Mouse (Mus musculus) thymus, postnatal 4 days (tissue): ENCODE results near the gene Cytip.

Source experiments
- DNase-seq: peaks from one replicate; pipeline ENCODE4 v3.0.0; 2021

Gene Cytip

DNA sequence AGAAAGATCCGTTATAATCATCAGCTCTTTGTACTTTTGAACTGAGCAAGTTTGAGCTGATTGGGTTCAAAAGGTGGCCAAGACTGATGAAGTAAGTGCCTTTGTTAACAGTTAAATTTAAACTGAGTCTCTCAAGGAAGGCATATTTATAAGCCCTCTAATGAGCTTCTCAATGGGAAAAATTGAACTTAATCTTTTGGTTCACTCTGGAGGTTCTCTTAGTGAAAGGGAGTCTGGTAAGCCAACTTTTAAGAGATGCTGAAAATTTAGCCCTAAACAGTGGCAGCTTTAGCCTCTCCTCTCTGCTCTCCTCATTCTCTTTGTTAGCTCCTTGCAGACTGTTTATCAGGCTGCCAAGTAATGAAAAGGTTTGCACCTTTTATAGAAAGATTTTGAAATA, 100.5 kb downstream of the Cytip start:
- DNase-seq, result no peak

GRCm38 (mm10) chr2:58086420-58086819, 108.9 kb downstream of the Cytip start:
- DNase-seq, result no peak

GRCm38 (mm10) chr2:58079849-58080248, 115.5 kb downstream of the Cytip start:
- DNase-seq, result no peak
